Mouse (Mus musculus): ENCODE data around the gene Aff4.
"Not testable (repeated sequence)": the region's sequence is repeated elsewhere in the genome, so short reads cannot be mapped to it uniquely, and the experiment has no call there.

The Aff4 gene

DNA sequence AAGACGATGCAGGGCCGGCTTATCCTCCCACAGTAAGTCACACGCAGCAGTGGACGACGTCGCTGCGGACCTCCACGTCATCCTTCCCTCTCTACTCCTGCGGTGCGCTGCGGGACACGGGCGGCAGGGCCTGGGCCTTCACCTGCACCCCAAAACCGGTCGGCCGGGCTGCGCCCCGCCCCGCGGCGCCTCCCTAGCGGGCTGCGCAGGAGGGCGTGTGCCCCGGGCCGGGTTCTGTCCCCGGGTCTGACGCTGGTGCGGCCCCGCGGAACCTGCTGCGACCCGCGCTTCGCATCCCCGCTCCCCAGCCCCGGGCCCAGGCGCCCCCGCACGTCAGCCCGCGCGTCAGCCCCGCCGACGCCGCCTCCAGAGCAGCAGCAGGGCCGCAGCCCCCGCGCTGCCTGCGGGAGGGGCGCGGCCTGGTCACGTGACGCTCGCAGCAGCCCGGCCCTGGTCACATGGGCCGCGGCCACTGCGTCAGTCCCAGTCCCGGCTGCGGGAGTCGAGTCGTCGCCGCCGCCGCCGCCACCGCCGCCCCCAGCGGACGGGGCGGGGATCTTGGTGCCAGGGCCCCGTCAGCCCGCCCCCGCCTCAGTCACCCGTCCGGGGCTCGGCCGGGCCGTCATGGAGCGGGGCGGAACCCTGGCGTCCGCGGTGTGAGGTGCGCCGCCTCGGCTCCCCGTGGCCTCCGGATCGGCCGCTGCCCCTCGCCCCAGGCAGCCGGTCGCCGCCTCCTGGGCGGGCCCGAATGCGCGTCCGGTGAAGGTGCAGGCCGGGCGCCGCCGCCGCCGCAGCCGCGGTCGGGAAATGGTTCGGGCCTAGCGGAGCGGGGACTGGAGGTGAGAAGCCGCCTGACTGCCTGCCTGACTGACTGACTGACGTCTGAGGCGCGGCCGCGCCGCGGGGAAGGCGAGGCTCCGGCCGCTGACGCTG lies at the start of gene Aff4:
TSS of gene Aff4 (plus strand) at position 543 of the 933 bp plus-strand sequence.
- no peaks in the 10 kb centered on the region for H3K27me3 ChIP-seq (ENCODE audit: control insufficient read depth, insufficient read depth, low read length, poor library complexity, severe bottlenecking)
- H3K36me3 ChIP-seq (ENCODE audit: control insufficient read depth, insufficient read depth, low read length, poor library complexity, severe bottlenecking) = peaks cover 2% of the 10 kb centered on the region; the same call in 1 of the 2 replicates
- peak; percentile 95 for DNase-seq (ENCODE audit: low read depth, low spot score)

DNA sequence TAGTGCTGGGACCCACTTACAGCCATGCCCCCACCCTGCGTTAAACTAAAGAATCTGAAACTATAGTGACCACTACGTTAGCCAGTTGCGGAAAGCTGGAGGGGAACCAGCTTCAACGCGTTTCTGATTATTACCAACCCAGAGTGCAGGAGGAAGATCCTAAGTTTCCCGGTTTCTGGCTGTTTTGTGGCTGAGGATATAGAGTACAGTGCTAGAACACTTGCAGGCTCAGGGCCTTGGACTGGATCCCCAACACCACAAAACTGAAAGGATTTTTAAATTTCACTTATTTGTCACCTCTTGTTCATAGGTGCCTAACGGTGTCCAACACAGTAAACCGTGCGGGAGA lies 49.5 kb upstream of the Aff4 start:
- no peak for DNase-seq (ENCODE audit: low read depth, low spot score)
- Histone ChIP-seq H3K36me3 (ENCODE audit: control insufficient read depth, insufficient read depth, low read length, poor library complexity, severe bottlenecking) (no peaks in the 10 kb centered on the region), H3K27me3 (ENCODE audit: control insufficient read depth, insufficient read depth, low read length, poor library complexity, severe bottlenecking) (no peaks in the 10 kb centered on the region; the same call in 1 of the 2 replicates)

DNA sequence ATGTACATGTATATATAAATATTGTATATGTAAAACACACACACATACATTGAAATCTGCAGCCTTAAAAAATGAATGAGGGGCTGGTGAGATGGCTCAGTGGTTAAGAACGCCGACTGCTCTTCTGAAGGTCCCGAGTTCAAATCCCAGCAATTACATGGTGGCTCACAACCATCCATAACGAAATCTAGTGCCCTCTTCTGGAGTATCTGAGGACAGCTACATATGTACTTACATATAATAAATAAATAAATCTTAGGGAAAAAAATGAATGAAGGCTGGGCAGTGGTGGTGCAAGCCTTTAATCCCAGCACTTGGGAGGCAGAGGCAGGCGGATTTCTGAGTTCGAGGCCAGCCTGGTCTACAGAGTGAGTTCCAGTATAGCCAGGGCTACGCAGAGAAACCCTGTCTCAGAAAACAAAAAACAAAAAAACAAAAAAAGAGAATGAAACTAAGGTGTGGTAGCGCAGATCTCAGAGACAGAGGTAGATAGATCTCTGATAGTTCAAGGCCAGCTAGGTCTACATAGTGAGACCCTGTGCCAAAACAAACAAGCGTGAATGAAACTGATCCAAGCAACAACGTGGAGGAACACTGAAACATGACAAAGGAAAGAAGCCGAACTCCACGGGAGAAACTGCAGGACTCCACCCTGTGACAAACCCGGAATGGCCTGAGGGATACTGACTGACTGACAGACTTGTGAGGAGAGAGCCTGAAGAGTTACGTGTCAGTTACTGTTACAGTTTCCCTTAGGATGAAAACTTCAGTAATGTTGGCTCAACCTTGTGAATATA lies 46.4 kb upstream of the Aff4 start:
- H3K27me3 ChIP-seq (ENCODE audit: control insufficient read depth, insufficient read depth, low read length, poor library complexity, severe bottlenecking) = no peaks in the 10 kb centered on the region
- DNase-seq (ENCODE audit: low read depth, low spot score) = peak; percentile 32

GRCm38 (mm10) chr11:53306965-53307364 lies 43.7 kb upstream of the Aff4 start:
- DNase-seq (ENCODE audit: low read depth, low spot score) = no peak
- Histone ChIP-seq H3K27me3 (ENCODE audit: control insufficient read depth, insufficient read depth, low read length, poor library complexity, severe bottlenecking) (no peaks in the 10 kb centered on the region), H3K36me3 (ENCODE audit: control insufficient read depth, insufficient read depth, low read length, poor library complexity, severe bottlenecking) (no peaks in the 10 kb centered on the region; the same call in 1 of the 2 replicates)

More for the DNA sequence above, 46.4 kb upstream of the Aff4 start:
- no peaks in the 10 kb centered on the region; the same call in 1 of the 2 replicates for H3K36me3 ChIP-seq (ENCODE audit: control insufficient read depth, insufficient read depth, low read length, poor library complexity, severe bottlenecking)

DNA sequence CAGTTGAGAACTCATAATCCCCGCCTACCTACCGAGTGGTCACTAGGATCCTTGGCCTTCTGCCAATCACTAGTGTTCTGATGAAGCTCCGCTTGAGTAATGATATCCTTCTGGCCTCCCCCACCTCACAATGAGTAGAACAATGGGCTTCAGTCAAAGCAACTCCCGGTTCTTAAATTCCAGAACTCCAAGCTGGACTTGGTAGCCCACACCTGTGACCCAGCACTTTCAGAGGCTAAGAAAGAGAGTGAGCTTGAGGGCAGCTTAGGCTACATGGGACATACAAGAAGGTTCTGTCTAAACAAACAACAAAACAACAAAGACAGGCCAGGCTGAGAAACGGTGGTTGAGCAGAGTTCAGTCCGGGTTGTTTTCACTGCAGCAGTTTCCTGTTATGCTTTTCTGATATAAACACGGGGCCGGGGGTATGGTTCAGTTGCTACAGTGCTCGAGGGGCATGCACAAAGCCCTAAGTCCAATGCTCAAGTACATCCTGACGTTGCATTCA lies 43.0 kb upstream of the Aff4 start:
- Histone ChIP-seq H3K36me3 (ENCODE audit: control insufficient read depth, insufficient read depth, low read length, poor library complexity, severe bottlenecking) (no peaks in the 10 kb centered on the region; the same call in 1 of the 2 replicates), H3K27me3 (ENCODE audit: control insufficient read depth, insufficient read depth, low read length, poor library complexity, severe bottlenecking) (no peaks in the 10 kb centered on the region)
- DNase-seq (ENCODE audit: low read depth, low spot score) = peak; percentile 27

- no peaks in the 10 kb centered on the region; the same call in 1 of the 2 replicates for H3K36me3 ChIP-seq (ENCODE audit: control insufficient read depth, insufficient read depth, low read length, poor library complexity, severe bottlenecking)
- peak; percentile 37 for DNase-seq (ENCODE audit: low read depth, low spot score)
- no peaks in the 10 kb centered on the region for H3K27me3 ChIP-seq (ENCODE audit: control insufficient read depth, insufficient read depth, low read length, poor library complexity, severe bottlenecking)
Observed at GRCm38 (mm10) chr11:53308251-53308864, 42.3 kb upstream of the Aff4 start.

- DNase-seq (ENCODE audit: low read depth, low spot score) = peak; percentile 58
- Histone ChIP-seq H3K36me3 (ENCODE audit: control insufficient read depth, insufficient read depth, low read length, poor library complexity, severe bottlenecking) (no peaks in the 10 kb centered on the region; the same call in 1 of the 2 replicates), H3K27me3 (ENCODE audit: control insufficient read depth, insufficient read depth, low read length, poor library complexity, severe bottlenecking) (no peaks in the 10 kb centered on the region)
Observed at GRCm38 (mm10) chr11:53308884-53309310, 41.7 kb upstream of the Aff4 start.

DNA sequence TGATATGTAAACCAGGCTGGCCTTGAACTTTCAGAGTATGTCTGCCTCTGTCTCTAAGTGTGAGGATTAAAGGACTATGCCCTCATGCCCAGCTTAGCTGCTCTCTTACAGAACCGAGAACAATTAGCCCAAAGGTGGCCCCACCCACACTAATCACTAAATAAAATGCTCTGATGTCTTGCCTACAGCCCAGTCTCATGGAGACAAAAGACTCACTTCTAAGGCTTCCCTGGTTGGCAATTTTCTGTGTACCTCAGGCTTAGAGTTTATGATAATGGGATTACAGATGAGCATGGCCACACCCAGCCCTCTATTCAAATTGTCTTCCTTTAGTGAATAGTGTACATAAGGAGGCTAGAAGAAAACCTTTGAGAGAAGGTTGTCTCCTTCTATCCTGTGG lies 39.2 kb upstream of the Aff4 start:
- no peaks in the 10 kb centered on the region for H3K27me3 ChIP-seq (ENCODE audit: control insufficient read depth, insufficient read depth, low read length, poor library complexity, severe bottlenecking)
- DNase-seq (ENCODE audit: low read depth, low spot score) = no peak
- no peaks in the 10 kb centered on the region; the same call in 1 of the 2 replicates for H3K36me3 ChIP-seq (ENCODE audit: control insufficient read depth, insufficient read depth, low read length, poor library complexity, severe bottlenecking)

DNA sequence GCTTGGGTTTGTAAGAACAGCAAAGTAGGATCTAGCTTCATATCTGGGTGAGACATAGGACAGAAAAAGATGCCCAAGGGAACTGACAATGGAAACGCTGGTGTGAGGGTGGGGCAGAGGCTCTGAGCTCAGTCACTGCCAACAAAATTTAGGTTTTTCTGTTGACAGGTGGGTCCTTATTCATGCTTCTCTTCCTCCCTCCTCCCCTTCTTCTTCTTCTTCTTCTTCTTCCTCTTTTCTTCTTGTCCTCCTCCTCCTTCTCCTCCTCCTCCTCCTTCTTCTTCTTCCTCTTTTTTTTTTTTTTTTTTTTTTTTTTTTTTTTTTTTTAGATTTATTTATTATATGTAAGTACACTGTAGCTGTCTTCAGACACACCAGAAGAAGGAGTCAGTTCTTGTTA lies 37.8 kb upstream of the Aff4 start:
- H3K27me3 ChIP-seq (ENCODE audit: control insufficient read depth, insufficient read depth, low read length, poor library complexity, severe bottlenecking); H3K36me3 ChIP-seq (ENCODE audit: control insufficient read depth, insufficient read depth, low read length, poor library complexity, severe bottlenecking): not testable (repeated sequence)
- DNase-seq (ENCODE audit: low read depth, low spot score) = peak; percentile 39

DNA sequence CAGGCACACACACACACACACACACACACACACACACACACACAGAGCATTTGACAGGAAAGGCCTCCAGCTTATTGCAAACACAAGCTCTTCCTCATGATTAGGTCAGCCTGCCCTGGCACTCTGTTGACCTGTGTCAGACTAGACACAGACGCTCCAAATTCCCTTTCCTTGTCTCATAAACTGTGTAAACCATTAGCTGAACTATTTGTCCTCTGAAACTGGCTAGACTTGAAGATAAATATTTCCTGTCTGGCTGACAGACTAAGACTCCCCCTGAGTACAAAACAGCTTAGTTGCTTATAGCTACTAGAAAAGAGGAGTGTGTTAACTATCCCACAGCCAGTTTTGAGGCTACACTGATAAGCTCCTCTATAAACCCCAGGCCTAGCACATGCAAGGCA lies 35.9 kb upstream of the Aff4 start:
- DNase-seq (ENCODE audit: low read depth, low spot score) = no peak
- H3K36me3 ChIP-seq (ENCODE audit: control insufficient read depth, insufficient read depth, low read length, poor library complexity, severe bottlenecking) = no peaks in the 10 kb centered on the region
- H3K27me3 ChIP-seq (ENCODE audit: control insufficient read depth, insufficient read depth, low read length, poor library complexity, severe bottlenecking) = no peaks in the 10 kb centered on the region

GRCm38 (mm10) chr11:53316996-53317395 lies 33.6 kb upstream of the Aff4 start:
- Histone ChIP-seq H3K36me3 (ENCODE audit: control insufficient read depth, insufficient read depth, low read length, poor library complexity, severe bottlenecking) (no peaks in the 10 kb centered on the region), H3K27me3 (ENCODE audit: control insufficient read depth, insufficient read depth, low read length, poor library complexity, severe bottlenecking) (no peaks in the 10 kb centered on the region)
- no peak for DNase-seq (ENCODE audit: low read depth, low spot score)

GRCm38 (mm10) chr11:53318041-53318440 lies 32.6 kb upstream of the Aff4 start:
- Histone ChIP-seq H3K36me3 (ENCODE audit: control insufficient read depth, insufficient read depth, low read length, poor library complexity, severe bottlenecking) (no peaks in the 10 kb centered on the region), H3K27me3 (ENCODE audit: control insufficient read depth, insufficient read depth, low read length, poor library complexity, severe bottlenecking) (no peaks in the 10 kb centered on the region)
- DNase-seq (ENCODE audit: low read depth, low spot score) = no peak

GRCm38 (mm10) chr11:53318568-53318967 lies 32.1 kb upstream of the Aff4 start:
- not testable (repeated sequence) for H3K36me3 ChIP-seq (ENCODE audit: control insufficient read depth, insufficient read depth, low read length, poor library complexity, severe bottlenecking); H3K27me3 ChIP-seq (ENCODE audit: control insufficient read depth, insufficient read depth, low read length, poor library complexity, severe bottlenecking); DNase-seq (ENCODE audit: low read depth, low spot score)

DNA sequence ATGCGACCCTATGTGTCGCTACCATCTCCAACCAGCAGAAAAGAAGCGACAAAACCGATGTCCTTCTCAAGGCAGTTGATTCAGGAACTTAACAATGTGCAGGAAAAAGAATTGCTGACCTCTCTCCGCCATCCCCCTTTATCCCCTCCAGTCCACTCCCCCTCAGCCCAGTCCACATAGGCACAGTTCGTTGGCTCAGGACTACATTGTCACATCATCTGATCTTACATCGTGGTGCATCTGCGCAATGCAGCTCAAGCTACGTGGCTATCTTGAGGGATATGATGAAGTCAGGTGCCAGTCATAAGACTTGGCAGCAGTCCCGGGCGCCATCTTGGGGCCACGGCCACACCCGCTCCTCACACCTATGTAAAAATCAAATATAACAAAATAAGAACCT lies 30.8 kb upstream of the Aff4 start:
- not testable (repeated sequence) for H3K27me3 ChIP-seq (ENCODE audit: control insufficient read depth, insufficient read depth, low read length, poor library complexity, severe bottlenecking); DNase-seq (ENCODE audit: low read depth, low spot score); H3K36me3 ChIP-seq (ENCODE audit: control insufficient read depth, insufficient read depth, low read length, poor library complexity, severe bottlenecking)

Measured in splenic B cell, adult 2 months (primary cell).